Mouse (Mus musculus): ENCODE results near the gene Ptov1. TPM values are rescaled to one million over a fixed set of nuclear protein-coding genes. Genes with fewer than 3 reads are reported as not detected.
A peak's percentile ranks its signal among the peaks of the same experiment; 100 is the strongest.
"Not testable (repeated sequence)": the region's sequence is repeated elsewhere in the genome, so short reads cannot be mapped to it uniquely, and the experiment has no call there.

The Ptov1 gene
- total RNA-seq, 2 experiments from 2014 or later: 321 to 335 TPM

DNA sequence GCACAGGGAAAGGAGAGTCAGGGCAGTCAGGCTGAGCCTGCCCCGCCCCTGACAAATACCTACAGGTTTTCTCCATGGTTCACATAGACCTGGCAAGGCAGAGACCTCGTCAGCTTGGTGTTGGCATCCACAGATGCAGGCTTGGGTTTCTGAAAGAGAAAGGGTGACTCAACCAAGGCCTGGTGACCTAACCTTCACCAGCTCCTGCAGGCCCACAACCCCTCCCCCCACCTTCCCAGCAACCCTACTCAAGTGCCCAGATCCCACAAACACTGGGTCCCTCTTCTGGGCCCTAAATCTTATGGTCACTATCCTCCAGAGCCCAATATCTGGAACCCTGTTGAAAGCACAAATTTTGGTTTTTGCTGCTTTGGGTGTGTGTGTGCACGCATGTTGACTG, 13.4 kb upstream of the Ptov1 start:
- no peak overlapping the region for H3K4me3 ChIP-seq
- no peak overlapping the region for H3K27ac ChIP-seq
- DNase-seq (ENCODE audit: low spot score in 2 of 2): no peak
- TF ChIP-seq CTCF (conservative IDR thresholded peaks at IDR 0.05): no peak

DNA sequence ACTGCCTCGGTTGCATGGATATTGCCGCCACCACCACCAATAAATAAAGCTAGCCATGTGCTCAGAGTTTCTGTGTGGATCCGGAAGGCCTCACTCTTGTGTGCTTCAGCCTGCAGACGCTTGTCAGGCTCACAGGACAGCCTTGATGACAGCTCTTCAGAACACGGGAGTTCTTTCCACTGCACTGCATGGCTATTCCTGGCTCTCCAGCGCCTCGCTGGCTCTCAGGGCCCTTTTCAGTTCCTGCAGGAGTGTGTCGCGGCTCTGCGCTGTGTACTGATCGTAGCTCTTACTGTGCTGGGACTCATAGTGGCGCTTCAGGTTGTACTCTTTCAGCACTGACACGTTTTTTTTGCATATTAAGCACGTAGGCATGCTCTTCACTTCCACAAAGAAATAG, 8.2 kb upstream of the Ptov1 start:
- no peak for DNase-seq (ENCODE audit: low spot score in 2 of 2)
- Histone ChIP-seq H3K4me3 (no peak overlapping the region), H3K27ac (no peak overlapping the region)
- TF ChIP-seq CTCF (conservative IDR thresholded peaks at IDR 0.05): no peak

- not testable (repeated sequence) for H3K4me3 ChIP-seq; H3K27ac ChIP-seq; DNase-seq (ENCODE audit: low spot score in 2 of 2)
- TF ChIP-seq CTCF (conservative IDR thresholded peaks at IDR 0.05): peak; percentile 69
Measured at GRCm38 (mm10) chr7:44871774-44872173, 2.2 kb upstream of the Ptov1 start.

DNA sequence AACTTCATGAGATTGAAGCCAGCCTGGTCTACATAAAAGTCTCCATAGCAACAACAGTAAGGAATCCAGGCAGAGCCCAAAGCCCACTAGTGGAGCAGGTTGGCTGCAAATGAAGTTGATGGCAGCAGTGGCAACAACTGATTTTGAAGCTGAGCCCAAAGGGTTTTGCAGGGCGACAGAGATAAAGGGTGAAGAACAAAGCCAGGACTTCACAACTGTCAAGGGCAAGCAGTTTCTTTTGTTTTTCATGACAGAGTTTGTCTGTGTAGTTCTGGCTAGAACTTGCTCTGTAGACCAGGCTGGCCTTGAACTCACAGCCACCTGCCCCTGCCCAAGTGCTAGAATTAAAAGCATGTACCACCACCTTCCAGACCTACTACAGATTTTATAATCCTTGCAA, 1.6 kb upstream of the Ptov1 start:
- H3K27ac ChIP-seq: no peak overlapping the region
- H3K4me3 ChIP-seq: no peak overlapping the region
- no peak for TF ChIP-seq CTCF (conservative IDR thresholded peaks at IDR 0.05)
- no peak for DNase-seq (ENCODE audit: low spot score in 2 of 2)

GRCm38 (mm10) chr7:44870614-44871013, 1.0 kb upstream of the Ptov1 start:
- H3K27ac ChIP-seq: peak overlapping the region; percentile 99
- peak overlapping the region; percentile 75 for H3K4me3 ChIP-seq
- no peak for DNase-seq (ENCODE audit: low spot score in 2 of 2)
- TF ChIP-seq CTCF (conservative IDR thresholded peaks at IDR 0.05): no peak

GRCm38 (mm10) chr7:44868919-44869696, 480 bp downstream of the Ptov1 start:
- no peak for DNase-seq (ENCODE audit: low spot score in 2 of 2)
- Histone ChIP-seq H3K27ac (peak overlapping the region; percentile 99), H3K4me3 (peak overlapping the region; percentile 75)
- peak; percentile 21; the same call in 1 of the 2 replicates for TF ChIP-seq CTCF (conservative IDR thresholded peaks at IDR 0.05)

GRCm38 (mm10) chr7:44868465-44868864, 1.1 kb downstream of the Ptov1 start:
- peak overlapping the region; percentile 75 for H3K4me3 ChIP-seq
- no peak for DNase-seq (ENCODE audit: low spot score in 2 of 2)
- no peak for TF ChIP-seq CTCF (conservative IDR thresholded peaks at IDR 0.05)
- peak overlapping the region; percentile 99 for H3K27ac ChIP-seq

GRCm38 (mm10) chr7:44867802-44868201, 1.8 kb downstream of the Ptov1 start:
- peak overlapping the region; percentile 99; the same call in 1 of the 2 replicates for H3K27ac ChIP-seq
- DNase-seq (ENCODE audit: low spot score in 2 of 2): no peak
- peak overlapping the region; percentile 75 for H3K4me3 ChIP-seq
- TF ChIP-seq CTCF (conservative IDR thresholded peaks at IDR 0.05): no peak

- no peak for TF ChIP-seq CTCF (conservative IDR thresholded peaks at IDR 0.05)
- DNase-seq (ENCODE audit: low spot score in 2 of 2): no peak
- peak overlapping the region; percentile 99 for H3K27ac ChIP-seq
- peak overlapping the region; percentile 75 for H3K4me3 ChIP-seq
Measured at GRCm38 (mm10) chr7:44867010-44867702, 2.4 kb downstream of the Ptov1 start.

GRCm38 (mm10) chr7:44866276-44867009, 3.1 kb downstream of the Ptov1 start:
- Histone ChIP-seq H3K27ac (peak overlapping the region; percentile 99), H3K4me3 (peak overlapping the region; percentile 75; the same call in 1 of the 2 replicates)
- peak; percentile 18; the same call in 1 of the 2 replicates for TF ChIP-seq CTCF (conservative IDR thresholded peaks at IDR 0.05)
- no peak for DNase-seq (ENCODE audit: low spot score in 2 of 2)

DNA sequence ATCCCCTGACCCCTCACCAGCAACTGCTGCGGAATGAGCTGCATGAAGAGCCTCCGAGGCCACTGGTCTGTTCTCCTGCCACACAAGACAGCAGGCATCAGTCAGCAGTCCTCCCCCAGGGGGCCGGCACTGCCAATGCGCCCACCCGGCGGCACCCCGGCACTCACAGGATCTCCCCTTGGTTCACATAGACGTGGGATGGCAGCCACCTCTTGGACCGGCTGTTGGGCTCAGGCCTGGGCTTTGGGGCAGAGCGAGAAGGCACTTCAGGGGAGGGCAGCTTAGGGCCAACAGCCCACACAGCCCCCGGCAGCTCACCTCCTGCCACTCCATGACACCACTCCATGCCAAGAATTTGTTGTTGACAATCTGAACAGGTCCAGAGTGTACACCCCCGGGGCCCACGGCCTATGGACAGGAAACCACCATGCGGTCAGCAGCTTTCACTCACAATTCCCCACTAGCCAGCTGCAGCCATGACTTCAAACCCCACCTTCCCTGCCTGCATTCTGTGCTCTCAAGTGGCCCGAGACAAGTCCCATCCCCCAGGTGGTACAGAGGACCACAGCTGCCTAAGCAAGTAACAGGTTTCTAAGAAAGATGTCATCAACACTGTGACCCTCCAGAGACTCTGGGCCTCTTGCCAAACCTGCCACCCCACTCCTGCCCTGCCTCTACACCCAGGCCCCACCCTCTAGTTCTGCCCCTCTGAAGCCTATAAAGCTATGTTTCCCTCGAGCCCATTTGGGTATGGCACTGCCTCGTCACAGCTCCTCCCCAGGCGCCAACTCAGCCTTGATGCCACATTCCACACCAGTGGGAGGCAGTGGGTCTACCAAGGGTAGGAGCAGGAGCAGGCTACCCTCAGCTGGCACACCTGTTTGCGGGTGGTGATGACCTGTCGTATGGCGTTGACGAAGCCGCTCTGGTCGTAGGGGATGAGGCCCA, 4.7 kb downstream of the Ptov1 start:
- H3K27ac ChIP-seq: peak overlapping the region; percentile 99
- no peak for TF ChIP-seq CTCF (conservative IDR thresholded peaks at IDR 0.05)

DNA sequence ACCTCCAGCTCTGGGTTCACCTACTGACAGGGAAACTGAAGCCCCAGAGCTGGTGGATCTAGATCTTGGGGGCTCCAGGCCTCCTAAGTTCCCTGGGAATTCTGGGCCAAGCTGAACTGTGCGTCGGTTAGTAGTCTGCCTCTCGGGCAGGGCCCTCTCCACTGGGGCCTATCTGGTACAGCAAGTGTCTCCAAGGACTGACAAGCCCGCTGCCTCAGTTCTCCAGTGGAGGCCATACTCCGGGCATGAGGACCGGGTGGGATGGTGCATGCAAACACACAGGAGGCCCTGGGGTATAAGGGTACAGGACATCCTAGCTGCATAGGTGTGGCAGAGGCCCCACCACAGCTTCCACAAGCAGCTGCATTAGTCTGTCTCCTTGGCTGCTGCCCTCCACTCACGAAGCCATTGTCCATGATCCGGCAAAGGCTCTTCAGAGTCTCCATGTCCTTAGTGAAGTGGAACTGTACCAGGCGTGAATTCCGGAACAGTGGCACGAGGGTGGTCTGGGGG, 5.5 kb downstream of the Ptov1 start:
- Histone ChIP-seq H3K4me3 (no peak overlapping the region), H3K27ac (peak overlapping the region; percentile 99; the same call in 1 of the 2 replicates)
- no peak for TF ChIP-seq CTCF (conservative IDR thresholded peaks at IDR 0.05)
- DNase-seq (ENCODE audit: low spot score in 2 of 2): no peak

More for the DNA sequence above, 4.7 kb downstream of the Ptov1 start:
- DNase-seq (ENCODE audit: low spot score in 2 of 2): no peak
- H3K4me3 ChIP-seq: no peak overlapping the region
